Mouse (Mus musculus) MEL (cell line): ENCODE data around the gene Mcrip2. TPM values are rescaled to one million over a fixed set of nuclear protein-coding genes. Genes with fewer than 3 reads are reported as not detected.

Source experiments
- DNase-seq: peaks from one replicate; pipeline ENCODE4 v3.0.0; 2011; ENCODE audit warnings: low read depth, low spot score
- H3K27ac ChIP-seq: 2 replicates; pipeline ENCODE4 v1.5.1; 2012; ENCODE audit warnings: low read depth, mild to moderate bottlenecking, control low read depth, low read length, moderate library complexity; ENCODE audit not compliant: control insufficient read depth
- H3K27me3 ChIP-seq, 2 experiments: fragments of 150-350 bp in 1 of 2; sonication (generic) in 1 of 2; 2 replicates each; pipeline ENCODE4 v1.6.1; 2012; ENCODE audit warnings: low read length in 2 of 2, mild to moderate bottlenecking in 2 of 2, improper control_type of control experiment in 1 of 2, moderate library complexity in 1 of 2; ENCODE audit not compliant: insufficient read depth in 2 of 2, control insufficient read depth in 1 of 2
- H3K36me3 ChIP-seq, 2 experiments: 2 replicates each; pipeline ENCODE4 v1.6.1; 2012 to 2014; ENCODE audit warnings: low read length in 2 of 2, improper control_type of control experiment in 1 of 2, inconsistent platforms in 1 of 2, mild to moderate bottlenecking in 1 of 2; ENCODE audit not compliant: insufficient read depth in 2 of 2, control insufficient read depth in 1 of 2
- H3K4me1 ChIP-seq, 2 experiments: fragments of 150-350 bp in 1 of 2; sonication (generic) in 1 of 2; 2 replicates each; pipeline ENCODE4 v1.6.1; 2012; ENCODE audit warnings: low read length in 2 of 2, improper control_type of control experiment in 1 of 2, mild to moderate bottlenecking in 1 of 2; ENCODE audit not compliant: insufficient read depth in 2 of 2, control insufficient read depth in 1 of 2
- H3K4me3 ChIP-seq, 2 experiments: fragments of 150-350 bp in 1 of 2; sonication (generic) in 1 of 2; 2 replicates each; pipeline ENCODE4 v1.5.1; 2012; ENCODE audit warnings: low read depth in 2 of 2, low read length in 2 of 2, mild to moderate bottlenecking in 2 of 2, moderate library complexity in 2 of 2, control low read depth in 1 of 2, improper control_type of control experiment in 1 of 2; ENCODE audit not compliant: control insufficient read depth in 1 of 2, insufficient read depth in 1 of 2
- H3K79me2 ChIP-seq: 2 replicates; pipeline ENCODE4 v1.6.1; 2012; ENCODE audit warnings: mild to moderate bottlenecking, low read length, moderate library complexity; ENCODE audit not compliant: control insufficient read depth, poor library complexity, insufficient read depth
- H3K9ac ChIP-seq: 2 replicates; pipeline ENCODE4 v1.6.1; 2012; ENCODE audit warnings: low read depth, mild to moderate bottlenecking, control low read depth, low read length, moderate library complexity; ENCODE audit not compliant: control insufficient read depth, poor library complexity, severe bottlenecking
- H3K9me3 ChIP-seq: fragments of 150-350 bp; sonication (generic); replicated peaks from 2 replicates; pipeline ENCODE4 v1.6.1; 2012; ENCODE audit warnings: mild to moderate bottlenecking, low read length, improper control_type of control experiment, moderate library complexity; ENCODE audit not compliant: insufficient read depth
- CHD2 ChIP-seq: IDR thresholded peaks from 2 replicates; pipeline ENCODE4 v1.6.1; 2011; ENCODE audit warnings: low read length, improper control_type of control experiment
- CTCF ChIP-seq, 3 experiments: IDR thresholded peaks in 2 of 3; conservative IDR thresholded peaks in 1 of 3; 2 replicates each; pipeline ENCODE4 v1.5.1; 2011 to 2012; ENCODE audit warnings: low read length in 3 of 3, low read depth in 2 of 3, mild to moderate bottlenecking in 2 of 3, improper control_type of control experiment in 1 of 3, inconsistent platforms in 1 of 3, mixed read lengths in 1 of 3, moderate library complexity in 1 of 3; ENCODE audit not compliant: control insufficient read depth in 1 of 3, insufficient read depth in 1 of 3, poor library complexity in 1 of 3, severe bottlenecking in 1 of 3
- E2F4 ChIP-seq: IDR thresholded peaks from 2 replicates; pipeline ENCODE4 v1.6.1; 2011; ENCODE audit warnings: low read depth, low read length, improper control_type of control experiment, borderline replicate concordance
- ELF1 ChIP-seq: IDR thresholded peaks from 2 replicates; pipeline ENCODE4 v1.6.1; 2014; ENCODE audit warnings: low read depth, mild to moderate bottlenecking, inconsistent platforms, low read length, improper control_type of control experiment, moderate library complexity
- ETS1 ChIP-seq: IDR thresholded peaks from 2 replicates; pipeline ENCODE4 v1.6.1; 2012; ENCODE audit warnings: low read depth, mild to moderate bottlenecking, inconsistent platforms, low read length, improper control_type of control experiment, moderate library complexity
- GATA1 ChIP-seq: IDR thresholded peaks from 2 replicates; pipeline ENCODE4 v1.6.1; 2011; ENCODE audit warnings: low read depth, low read length, improper control_type of control experiment
- JUND ChIP-seq: IDR thresholded peaks from 2 replicates; pipeline ENCODE4 v1.6.1; 2011; ENCODE audit warnings: low read depth, mild to moderate bottlenecking, improper control_type of control experiment, low read length
- MAFK ChIP-seq: IDR thresholded peaks from 2 replicates; pipeline ENCODE4 v1.6.1; 2011; ENCODE audit warnings: low read depth, mild to moderate bottlenecking, low read length, improper control_type of control experiment, borderline replicate concordance
- MAX ChIP-seq: IDR thresholded peaks from 2 replicates; pipeline ENCODE4 v1.6.1; 2011; ENCODE audit warnings: low read length, improper control_type of control experiment
- MAZ ChIP-seq: IDR thresholded peaks from 2 replicates; pipeline ENCODE4 v1.6.1; 2012; ENCODE audit warnings: low read depth, mild to moderate bottlenecking, inconsistent platforms, low read length, improper control_type of control experiment
- MEF2A ChIP-seq: IDR thresholded peaks from 2 replicates; pipeline ENCODE4 v1.6.1; 2014; ENCODE audit warnings: low read depth, mild to moderate bottlenecking, inconsistent platforms, low read length, improper control_type of control experiment; ENCODE audit not compliant: poor library complexity, insufficient replicate concordance, severe bottlenecking; ENCODE audit errors: extremely low read depth
- MYB ChIP-seq: IDR thresholded peaks from 2 replicates; pipeline ENCODE4 v1.6.1; 2011; ENCODE audit warnings: mild to moderate bottlenecking, low read depth, low read length, improper control_type of control experiment
- MYC ChIP-seq: IDR thresholded peaks from 2 replicates; pipeline ENCODE4 v1.6.1; 2011; ENCODE audit warnings: low read depth, mild to moderate bottlenecking, low read length, improper control_type of control experiment, moderate library complexity
- NELFE ChIP-seq: IDR thresholded peaks from 2 replicates; pipeline ENCODE4 v1.6.1; 2011; ENCODE audit warnings: low read depth, low read length, improper control_type of control experiment
- NRF1 ChIP-seq: IDR thresholded peaks from 2 replicates; pipeline ENCODE4 v1.6.1; 2014; ENCODE audit warnings: low read depth, mild to moderate bottlenecking, inconsistent platforms, low read length, improper control_type of control experiment, moderate library complexity; ENCODE audit not compliant: poor library complexity, insufficient read depth, severe bottlenecking
- RAD21 ChIP-seq: IDR thresholded peaks from 2 replicates; pipeline ENCODE4 v1.6.1; 2011; ENCODE audit warnings: mild to moderate bottlenecking, low read depth, low read length, improper control_type of control experiment
- SIN3A ChIP-seq: IDR thresholded peaks from 2 replicates; pipeline ENCODE4 v1.6.1; 2012; ENCODE audit warnings: low read length, improper control_type of control experiment, inconsistent platforms
- SMC3 ChIP-seq: IDR thresholded peaks from 2 replicates; pipeline ENCODE4 v1.6.1; 2011; ENCODE audit warnings: low read depth, low read length, improper control_type of control experiment
- TCF12 ChIP-seq: IDR thresholded peaks from 2 replicates; pipeline ENCODE4 v1.6.1; 2014; ENCODE audit warnings: low read depth, mild to moderate bottlenecking, inconsistent platforms, low read length, improper control_type of control experiment, moderate library complexity
- USF1 ChIP-seq: IDR thresholded peaks from 2 replicates; pipeline ENCODE4 v1.6.1; 2014; ENCODE audit warnings: low read depth, mild to moderate bottlenecking, inconsistent platforms, low read length, improper control_type of control experiment, moderate library complexity
- USF2 ChIP-seq, 2 experiments: IDR thresholded peaks; 2 replicates each; pipeline ENCODE4 v1.6.1; 2011 to 2012; ENCODE audit warnings: improper control_type of control experiment in 2 of 2, low read length in 2 of 2, borderline replicate concordance in 1 of 2, inconsistent platforms in 1 of 2, low read depth in 1 of 2, mild to moderate bottlenecking in 1 of 2; ENCODE audit not compliant: insufficient read depth in 1 of 2
- ZC3H11A ChIP-seq: IDR thresholded peaks from 2 replicates; pipeline ENCODE4 v1.6.1; 2012; ENCODE audit warnings: low read depth, mild to moderate bottlenecking, inconsistent platforms, low read length, improper control_type of control experiment
- ZMIZ1 ChIP-seq: IDR thresholded peaks from 2 replicates; pipeline ENCODE4 v1.6.1; 2012; ENCODE audit warnings: low read depth, mild to moderate bottlenecking, inconsistent platforms, low read length, improper control_type of control experiment, moderate library complexity
- ZNF384 ChIP-seq: IDR thresholded peaks from 2 replicates; pipeline ENCODE4 v1.6.1; 2012; ENCODE audit warnings: low read depth, mild to moderate bottlenecking, inconsistent platforms, low read length, improper control_type of control experiment
- polyA plus RNA-seq, 2 experiments: library from polyadenylated mRNA; stranded (reverse) in 1 of 2; unstranded in 1 of 2; fragments of >175 nt in 1 of 2; fragments of >200 nt in 1 of 2; gene quantifications; 2 replicates each; pipeline versions ENCODE4 v1.2.1 to v1.2.4; 2012; ENCODE audit warnings: low replicate concordance in 2 of 2, low read depth in 1 of 2; ENCODE audit not compliant: insufficient read length in 2 of 2, insufficient read depth in 1 of 2, missing spikeins in 1 of 2
- total RNA-seq: library from RNA; depleted of rRNA; stranded (reverse); fragments of 300-350 nt; gene quantifications from 2 replicates; pipeline ENCODE4 v1.2.3, GENCODE M21; 2012

The Mcrip2 gene
- total and polyA plus RNA-seq, 3 experiments: 88.9 to 281 (median 107) TPM

GRCm38 (mm10) chr17:25886806-25887205 is 18.2 kb upstream of the Mcrip2 start:
- no peak overlapping the region for H3K27ac ChIP-seq
- TF ChIP-seq ZNF384: no peak
- no peak for TF ChIP-seq MYB
- TF ChIP-seq MAX: no peak
- H3K4me1 ChIP-seq: 0 out of 4 replicates have a peak, but pooled peaks cover 0 to 6% of the 10 kb centered on the region in 2 experiments
- H3K79me2 ChIP-seq: no peaks in the 10 kb centered on the region
- no peak overlapping the region for H3K4me3 ChIP-seq
- no peak for DNase-seq
- no peak overlapping the region for H3K9ac ChIP-seq
- peaks cover 0 to 4% of the 10 kb centered on the region in 2 experiments; a peak in 1 of 4 replicates for H3K36me3 ChIP-seq
- H3K9me3 ChIP-seq: no peaks in the 10 kb centered on the region
- H3K27me3 ChIP-seq: no peaks in the 10 kb centered on the region

- H3K79me2 ChIP-seq: no peaks in the 10 kb centered on the region
- H3K9ac ChIP-seq: no peak overlapping the region
- peaks cover 0 to 4% of the 10 kb centered on the region in 2 experiments; a peak in 1 of 4 replicates for H3K36me3 ChIP-seq
- H3K4me1 ChIP-seq: 0 out of 4 replicates have a peak, but pooled peaks cover 0 to 6% of the 10 kb centered on the region in 2 experiments
- TF ChIP-seq ELF1 (no peak), MYC (no peak), JUND (no peak), NELFE (no peak), USF2 (IDR thresholded peaks at IDR 0.05; ENCODE audit: borderline replicate concordance in 1 of 2, insufficient read depth in 1 of 2, low read depth in 1 of 2, low read length in 2 of 2) (no peak), SMC3 (peak; percentile 24), CHD2 (no peak), MAZ (no peak), E2F4 (no peak), MEF2A (no peak), MAFK (no peak), RAD21 (peak; percentile 34), ZNF384 (no peak), ZMIZ1 (no peak), GATA1 (no peak), USF1 (no peak), ETS1 (no peak), SIN3A (no peak), NRF1 (no peak), CTCF (IDR thresholded peaks at IDR 0.05 in 2 of 3, conservative IDR thresholded peaks at IDR 0.05 in 1 of 3; ENCODE audit: control insufficient read depth in 1 of 3, insufficient read depth in 1 of 3, low read depth in 2 of 3, low read length in 3 of 3, poor library complexity in 1 of 3, severe bottlenecking in 1 of 3) (peak; percentile 47 to 60 (median 59)), TCF12 (no peak), ZC3H11A (no peak)
- no peak overlapping the region for H3K4me3 ChIP-seq
- no peaks in the 10 kb centered on the region for H3K9me3 ChIP-seq
- peak; percentile 62 for DNase-seq
- H3K27ac ChIP-seq: no peak overlapping the region
- H3K27me3 ChIP-seq: no peaks in the 10 kb centered on the region
Measured at GRCm38 (mm10) chr17:25885636-25886035, 17.1 kb upstream of the Mcrip2 start.
